Mouse (Mus musculus): ENCODE results near the gene Pofut2. TPM values are rescaled to one million over a fixed set of nuclear protein-coding genes. Genes with fewer than 3 reads are reported as not detected.

Gene Pofut2
- 77.6 and 83.9 TPM in 2 replicates for polyA plus RNA-seq (2014; fragmentation: Nextera tagmentation; extraction: Ambion mirVana)

DNA sequence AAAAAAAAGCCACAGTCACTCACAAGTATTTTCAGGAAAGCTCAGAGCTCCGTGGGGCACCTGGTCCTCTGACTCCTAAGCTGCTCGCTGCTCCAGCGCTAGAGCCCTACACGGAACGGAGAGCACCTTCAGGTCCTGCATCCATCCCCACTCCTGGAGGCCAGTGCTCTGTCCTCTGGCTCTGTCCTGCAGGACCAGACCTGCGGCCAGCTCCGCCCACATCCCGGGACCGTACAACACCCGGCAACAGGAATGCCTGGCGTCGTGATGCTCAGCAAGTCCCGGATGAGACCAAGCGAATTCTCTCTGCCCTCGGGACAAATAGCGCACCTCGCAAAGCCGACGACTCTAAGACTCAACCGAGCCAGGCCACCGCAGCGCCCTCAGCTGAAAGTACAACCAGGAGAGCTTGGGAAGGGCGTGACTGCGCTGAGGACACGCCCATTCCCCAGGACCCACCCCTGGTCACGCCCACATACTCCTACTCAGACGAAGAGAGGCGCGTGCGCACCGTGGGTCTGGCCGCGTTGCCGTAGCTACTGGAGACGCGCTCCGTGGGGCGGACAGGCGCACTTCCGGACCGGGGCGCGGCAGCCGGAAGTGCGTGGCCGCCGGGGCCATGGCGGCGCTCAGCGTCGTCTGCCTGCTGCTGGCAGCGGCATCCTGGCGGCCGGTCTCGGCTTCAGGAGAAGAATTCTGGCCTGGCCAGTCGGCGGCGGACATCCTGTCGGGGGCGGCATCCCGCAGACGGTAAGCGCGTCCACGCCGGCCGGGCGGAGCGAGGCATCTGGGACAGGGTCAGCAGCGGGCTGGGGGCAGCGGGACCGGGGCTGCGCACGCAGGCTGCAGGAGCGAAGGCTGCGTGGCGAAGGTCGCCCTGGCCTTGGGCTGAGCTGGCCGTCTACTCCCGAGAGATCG, at the start of gene Pofut2:
Gene Pofut2, plus strand, starts transcription at position 515 of the 918 bp plus-strand sequence.
- Histone ChIP-seq H3K4me3 (ENCODE audit: low read depth, low read length) (peak within 1 kb of the TSS; percentile 90), H3K27me3 (ENCODE audit: control insufficient read depth, insufficient read depth, low read length) (no peaks in the 10 kb centered on the region), H3K9ac (ENCODE audit: low read length) (peak within 1 kb of the TSS; percentile 82), H3K36me3 (ENCODE audit: control insufficient read depth, insufficient read depth, low read length) (peaks cover 12% of the 10 kb centered on the region), H3K4me1 (ENCODE audit: control insufficient read depth, insufficient read depth, low read length) (0 out of 2 replicates have a peak, but pooled peaks cover 3% of the 10 kb centered on the region), H3K4me2 (ENCODE audit: low read depth, severe bottlenecking) (peak within 1 kb of the TSS; percentile 74), H3K27ac (replicated peaks; ENCODE audit: low read depth, low read length) (peak within 1 kb of the TSS; percentile 75), H3K9me3 (ENCODE audit: control insufficient read depth, low read length) (no peaks in the 10 kb centered on the region)
- under 1% methylated on average over 81 of the region's 81 CpGs for WGBS
- ATAC-seq (ENCODE audit: insufficient number of reproducible peaks, low FRiP score, low TSS enrichment, low read depth) (peak; percentile 98), DNase-seq (ENCODE audit: low spot score) (peak; percentile 98)

GRCm38 (mm10) chr10:77209261-77209660, 49.8 kb upstream of the Pofut2 start:
- Histone ChIP-seq H3K27me3 (ENCODE audit: control insufficient read depth, insufficient read depth, low read length) (no peaks in the 10 kb centered on the region), H3K36me3 (ENCODE audit: control insufficient read depth, insufficient read depth, low read length) (no peaks in the 10 kb centered on the region), H3K4me3 (ENCODE audit: low read depth, low read length) (no peak overlapping the region), H3K9ac (ENCODE audit: low read length) (no peak overlapping the region), H3K4me2 (ENCODE audit: low read depth, severe bottlenecking) (no peak overlapping the region), H3K4me1 (ENCODE audit: control insufficient read depth, insufficient read depth, low read length) (peaks cover 5% of the 10 kb centered on the region), H3K27ac (replicated peaks; ENCODE audit: low read depth, low read length) (no peak overlapping the region), H3K9me3 (ENCODE audit: control insufficient read depth, low read length) (no peaks in the 10 kb centered on the region)
- no peak for ATAC-seq (ENCODE audit: insufficient number of reproducible peaks, low FRiP score, low TSS enrichment, low read depth)
- DNase-seq (ENCODE audit: low spot score) = no peak
- 42% methylated on average over 5 of the region's 5 CpGs for WGBS

- H3K9me3 ChIP-seq (ENCODE audit: control insufficient read depth, low read length) = no peaks in the 10 kb centered on the region
- no peak overlapping the region for H3K27ac ChIP-seq (replicated peaks; ENCODE audit: low read depth, low read length)
Observed at GRCm38 (mm10) chr10:77210666-77211065, 48.4 kb upstream of the Pofut2 start.

GRCm38 (mm10) chr10:77211116-77211570, 47.9 kb upstream of the Pofut2 start:
- Histone ChIP-seq H3K27ac (replicated peaks; ENCODE audit: low read depth, low read length) (no peak overlapping the region), H3K9me3 (ENCODE audit: control insufficient read depth, low read length) (no peaks in the 10 kb centered on the region), H3K4me2 (ENCODE audit: low read depth, severe bottlenecking) (no peak overlapping the region), H3K27me3 (ENCODE audit: control insufficient read depth, insufficient read depth, low read length) (no peaks in the 10 kb centered on the region), H3K4me3 (ENCODE audit: low read depth, low read length) (no peak overlapping the region), H3K4me1 (ENCODE audit: control insufficient read depth, insufficient read depth, low read length) (peaks cover 9% of the 10 kb centered on the region), H3K9ac (ENCODE audit: low read length) (no peak overlapping the region), H3K36me3 (ENCODE audit: control insufficient read depth, insufficient read depth, low read length) (no peaks in the 10 kb centered on the region)
- 83% methylated on average over 11 of the region's 11 CpGs for WGBS
- ATAC-seq (ENCODE audit: insufficient number of reproducible peaks, low FRiP score, low TSS enrichment, low read depth) (no peak), DNase-seq (ENCODE audit: low spot score) (no peak)

More at GRCm38 (mm10) chr10:77210666-77211065, 48.4 kb upstream of the Pofut2 start:
- ATAC-seq (ENCODE audit: insufficient number of reproducible peaks, low FRiP score, low TSS enrichment, low read depth) (no peak), DNase-seq (ENCODE audit: low spot score) (no peak)
- H3K4me3 ChIP-seq (ENCODE audit: low read depth, low read length) = no peak overlapping the region
- H3K27me3 ChIP-seq (ENCODE audit: control insufficient read depth, insufficient read depth, low read length) = no peaks in the 10 kb centered on the region
- H3K36me3 ChIP-seq (ENCODE audit: control insufficient read depth, insufficient read depth, low read length) = no peaks in the 10 kb centered on the region
- peaks cover 9% of the 10 kb centered on the region for H3K4me1 ChIP-seq (ENCODE audit: control insufficient read depth, insufficient read depth, low read length)
- H3K9ac ChIP-seq (ENCODE audit: low read length) = no peak overlapping the region
- no peak overlapping the region for H3K4me2 ChIP-seq (ENCODE audit: low read depth, severe bottlenecking)
- 94% methylated on average over 3 of the region's 3 CpGs for WGBS

DNA sequence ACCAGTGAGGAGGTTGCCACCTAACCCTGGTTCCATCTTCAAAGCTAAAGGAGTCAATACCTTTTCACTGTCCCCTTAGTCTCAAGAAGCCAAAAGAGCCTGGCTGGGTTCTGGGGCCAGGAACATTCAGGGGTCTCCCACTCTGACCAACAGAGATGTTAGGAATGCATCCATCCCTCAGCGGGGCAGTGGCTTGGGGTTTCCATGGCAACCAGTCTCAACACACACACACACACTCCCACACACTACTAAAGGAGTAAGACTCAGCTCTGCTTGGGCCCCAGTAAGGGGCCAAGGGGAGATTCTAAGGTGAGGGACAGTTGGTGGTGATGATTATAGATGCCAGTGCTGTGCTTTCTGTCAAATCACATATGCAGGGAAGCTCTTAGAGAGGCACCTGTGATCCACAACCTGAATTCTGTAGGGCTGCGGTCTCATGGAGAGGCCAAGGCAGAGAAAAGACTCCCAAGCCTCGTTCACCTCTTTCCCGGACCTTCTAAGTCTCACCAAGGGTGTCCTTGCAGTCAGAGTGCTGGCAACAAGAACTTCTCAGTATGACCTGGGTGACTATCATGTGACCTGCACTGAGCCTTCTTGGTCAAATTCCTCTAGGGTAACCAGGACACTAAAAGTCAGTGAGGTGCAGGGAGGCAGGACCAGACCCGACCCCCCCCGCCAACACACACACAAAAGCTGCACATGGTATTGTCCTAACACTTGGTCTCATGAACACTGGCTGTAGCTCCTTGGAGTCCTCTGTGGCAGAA, 46.5 kb upstream of the Pofut2 start:
- Histone ChIP-seq H3K4me3 (ENCODE audit: low read depth, low read length) (no peak overlapping the region), H3K9me3 (ENCODE audit: control insufficient read depth, low read length) (no peaks in the 10 kb centered on the region), H3K36me3 (ENCODE audit: control insufficient read depth, insufficient read depth, low read length) (no peaks in the 10 kb centered on the region), H3K27me3 (ENCODE audit: control insufficient read depth, insufficient read depth, low read length) (no peaks in the 10 kb centered on the region), H3K4me2 (ENCODE audit: low read depth, severe bottlenecking) (no peak overlapping the region), H3K9ac (ENCODE audit: low read length) (no peak overlapping the region), H3K4me1 (ENCODE audit: control insufficient read depth, insufficient read depth, low read length) (peaks cover 4% of the 10 kb centered on the region), H3K27ac (replicated peaks; ENCODE audit: low read depth, low read length) (no peak overlapping the region)
- no peak for ATAC-seq (ENCODE audit: insufficient number of reproducible peaks, low FRiP score, low TSS enrichment, low read depth)
- 90% methylated on average over 6 of the region's 6 CpGs for WGBS
- DNase-seq (ENCODE audit: low spot score) = no peak

DNA sequence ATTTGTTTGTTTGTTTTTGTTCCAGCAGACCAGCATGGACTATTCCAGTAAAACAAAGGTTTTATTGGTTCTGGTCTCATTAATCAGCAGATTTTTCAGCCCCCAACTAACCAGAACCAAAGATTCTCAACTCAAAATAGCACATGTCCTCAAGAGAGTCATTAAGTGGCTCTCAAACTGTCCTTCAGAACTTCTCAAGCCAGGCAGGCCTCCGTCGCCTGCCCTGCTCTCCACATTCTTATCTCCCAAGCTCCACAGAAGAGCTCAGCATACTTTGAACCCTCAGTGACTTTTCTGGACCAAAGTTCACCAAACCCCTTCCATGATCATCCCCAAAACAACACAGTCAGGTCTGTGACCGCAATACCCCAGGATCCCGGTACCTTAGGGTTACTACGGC, 45.5 kb upstream of the Pofut2 start:
- H3K4me2 ChIP-seq (ENCODE audit: low read depth, severe bottlenecking) = no peak overlapping the region
- ATAC-seq (ENCODE audit: insufficient number of reproducible peaks, low FRiP score, low TSS enrichment, low read depth) (no peak), DNase-seq (ENCODE audit: low spot score) (no peak)
- no peak overlapping the region for H3K27ac ChIP-seq (replicated peaks; ENCODE audit: low read depth, low read length)
- peaks cover 4% of the 10 kb centered on the region for H3K4me1 ChIP-seq (ENCODE audit: control insufficient read depth, insufficient read depth, low read length)
- no peaks in the 10 kb centered on the region for H3K27me3 ChIP-seq (ENCODE audit: control insufficient read depth, insufficient read depth, low read length)
- no peaks in the 10 kb centered on the region for H3K9me3 ChIP-seq (ENCODE audit: control insufficient read depth, low read length)
- 91% methylated on average over 5 of the region's 5 CpGs for WGBS
- no peaks in the 10 kb centered on the region for H3K36me3 ChIP-seq (ENCODE audit: control insufficient read depth, insufficient read depth, low read length)
- no peak overlapping the region for H3K4me3 ChIP-seq (ENCODE audit: low read depth, low read length)
- no peak overlapping the region for H3K9ac ChIP-seq (ENCODE audit: low read length)

DNA sequence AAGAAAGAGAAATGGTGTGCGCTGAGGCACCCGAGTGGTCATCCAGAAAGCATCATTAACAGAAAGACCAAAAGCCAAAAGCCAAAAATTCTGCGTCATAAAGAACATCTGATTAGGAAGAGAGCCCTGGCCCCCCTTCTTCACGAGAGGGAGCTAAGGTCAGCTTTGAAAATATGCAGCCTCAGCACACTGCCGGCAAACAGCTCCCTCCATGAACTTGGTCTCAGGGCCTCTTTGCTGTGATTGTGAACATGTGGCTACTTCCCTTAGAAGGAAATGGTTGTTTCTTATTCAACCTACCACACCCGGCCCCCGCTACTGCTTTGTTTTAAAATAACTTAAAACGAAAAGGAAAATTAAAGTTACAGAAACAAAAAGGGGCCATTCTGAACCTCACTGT, 44.4 kb upstream of the Pofut2 start:
- Histone ChIP-seq H3K9me3 (ENCODE audit: control insufficient read depth, low read length) (no peaks in the 10 kb centered on the region), H3K27me3 (ENCODE audit: control insufficient read depth, insufficient read depth, low read length) (no peaks in the 10 kb centered on the region), H3K9ac (ENCODE audit: low read length) (no peak overlapping the region), H3K4me2 (ENCODE audit: low read depth, severe bottlenecking) (no peak overlapping the region), H3K4me3 (ENCODE audit: low read depth, low read length) (no peak overlapping the region), H3K27ac (replicated peaks; ENCODE audit: low read depth, low read length) (no peak overlapping the region), H3K4me1 (ENCODE audit: control insufficient read depth, insufficient read depth, low read length) (peaks cover 4% of the 10 kb centered on the region), H3K36me3 (ENCODE audit: control insufficient read depth, insufficient read depth, low read length) (no peaks in the 10 kb centered on the region)
- 72% methylated on average over 8 of the region's 8 CpGs for WGBS
- DNase-seq (ENCODE audit: low spot score) (no peak), ATAC-seq (ENCODE audit: insufficient number of reproducible peaks, low FRiP score, low TSS enrichment, low read depth) (no peak)

DNA sequence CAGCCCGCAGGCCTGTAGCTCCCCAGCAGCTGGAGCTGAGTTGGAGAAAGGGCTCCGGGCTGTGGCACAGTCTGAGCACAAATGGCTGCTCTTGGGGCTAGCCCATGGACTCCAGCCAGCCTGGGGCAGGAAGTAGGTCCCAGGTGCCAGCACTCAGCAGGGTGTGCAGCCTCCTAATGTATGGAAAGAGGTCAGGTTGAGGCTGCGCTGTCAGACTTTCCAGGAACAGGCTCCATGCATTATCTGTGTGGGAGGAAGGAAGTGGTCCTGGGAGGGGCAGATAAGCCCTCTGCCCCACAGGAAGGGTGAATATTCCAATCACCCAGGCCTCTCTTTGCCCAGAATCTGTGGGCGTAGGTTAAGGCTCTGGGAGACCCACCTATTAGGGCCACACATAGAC, 43.4 kb upstream of the Pofut2 start:
- DNase-seq (ENCODE audit: low spot score) (no peak), ATAC-seq (ENCODE audit: insufficient number of reproducible peaks, low FRiP score, low TSS enrichment, low read depth) (no peak)
- Histone ChIP-seq H3K36me3 (ENCODE audit: control insufficient read depth, insufficient read depth, low read length) (no peaks in the 10 kb centered on the region), H3K4me2 (ENCODE audit: low read depth, severe bottlenecking) (no peak overlapping the region), H3K4me1 (ENCODE audit: control insufficient read depth, insufficient read depth, low read length) (peaks cover 4% of the 10 kb centered on the region), H3K9me3 (ENCODE audit: control insufficient read depth, low read length) (no peaks in the 10 kb centered on the region), H3K4me3 (ENCODE audit: low read depth, low read length) (no peak overlapping the region), H3K27ac (replicated peaks; ENCODE audit: low read depth, low read length) (no peak overlapping the region), H3K9ac (ENCODE audit: low read length) (no peak overlapping the region), H3K27me3 (ENCODE audit: control insufficient read depth, insufficient read depth, low read length) (no peaks in the 10 kb centered on the region)
- 63% methylated on average over 4 of the region's 4 CpGs for WGBS
